Mouse (Mus musculus) C2C12 (cell line): Measurements from ENCODE around the gene Mmp24. TPM values are rescaled to one million over a fixed set of nuclear protein-coding genes. Genes with fewer than 3 reads are reported as not detected.

ENCODE experiments used
- H3K27me3 ChIP-seq: one replicate; pipeline ENCODE4 v1.6.1; 2011; ENCODE audit not compliant: control insufficient read depth, insufficient read depth, insufficient read length
- H3K36me3 ChIP-seq: one replicate; pipeline ENCODE4 v1.6.1; 2011; ENCODE audit not compliant: control insufficient read depth, insufficient read depth
- H3K4me3 ChIP-seq: one replicate; pipeline ENCODE4 v1.5.1; 2011; ENCODE audit warnings: mild to moderate bottlenecking, control low read depth; ENCODE audit not compliant: poor library complexity, insufficient read depth, severe bottlenecking
- H3K79me2 ChIP-seq: one replicate; pipeline ENCODE4 v1.6.1; 2011; ENCODE audit not compliant: control insufficient read depth, insufficient read depth
- H3K79me3 ChIP-seq: one replicate; pipeline ENCODE4 v1.6.1; 2011; ENCODE audit warnings: low read depth, control low read depth
- H3ac ChIP-seq: one replicate; pipeline ENCODE3; 2011; ENCODE audit warnings: low read depth; ENCODE audit not compliant: control insufficient read depth, insufficient read length
- CEBPB ChIP-seq: IDR thresholded peaks from one replicate; pipeline ENCODE4 v1.6.1; 2011; ENCODE audit warnings: low read depth, mild to moderate bottlenecking, control low read depth, moderate library complexity
- CTCF ChIP-seq: IDR thresholded peaks from one replicate; pipeline ENCODE4 v1.5.1; 2011; ENCODE audit not compliant: control insufficient read depth, insufficient read depth, insufficient read length
- FOSL1 ChIP-seq: IDR thresholded peaks from one replicate; pipeline ENCODE4 v1.8.0; 2011; ENCODE audit warnings: mild to moderate bottlenecking, low read length; ENCODE audit not compliant: poor library complexity, insufficient read depth, severe bottlenecking
- MAX ChIP-seq: IDR thresholded peaks from one replicate; pipeline ENCODE4 v1.6.1; 2011; ENCODE audit warnings: mild to moderate bottlenecking, control low read depth
- MYOD1 ChIP-seq: IDR thresholded peaks from one replicate; pipeline ENCODE4 v1.6.1; 2011; ENCODE audit warnings: low read depth; ENCODE audit not compliant: control insufficient read depth, insufficient read length
- MYOG ChIP-seq: IDR thresholded peaks from one replicate; pipeline ENCODE4 v1.6.1; 2011; ENCODE audit not compliant: control insufficient read depth, insufficient read length; ENCODE audit errors: extremely low read depth
- USF1 ChIP-seq: IDR thresholded peaks from one replicate; pipeline ENCODE4 v1.6.1; 2011; ENCODE audit warnings: low read depth, mild to moderate bottlenecking, control low read depth, moderate library complexity
- polyA plus RNA-seq: library from polyadenylated mRNA; unstranded; fragments of >200 nt; fragmentation: generic; extraction: Trizol; gene quantifications from one replicate; pipeline ENCODE4 v1.2.1, GENCODE M21; 2012; ENCODE audit warnings: missing spikeins

The Mmp24 gene
- polyA plus RNA-seq, 1 experiment, result 0.04 TPM

GRCm38 (mm10) chr2:155773664-155774063 is 1.5 kb upstream of the Mmp24 start:
- Histone ChIP-seq H3ac (no peak overlapping the region), H3K36me3 (no peaks in the 10 kb centered on the region), H3K4me3 (no peak overlapping the region), H3K79me3 (no peaks in the 10 kb centered on the region), H3K79me2 (no peaks in the 10 kb centered on the region), H3K27me3 (peaks cover 55% of the 10 kb centered on the region)
- no peak for TF ChIP-seq CTCF
- no peak for TF ChIP-seq CEBPB
- TF ChIP-seq MYOG, result no peak
- TF ChIP-seq USF1, result no peak
- TF ChIP-seq MYOD1, result no peak
- no peak for TF ChIP-seq MAX
- TF ChIP-seq FOSL1, result no peak

GRCm38 (mm10) chr2:155774261-155774926 is 748 bp upstream of the Mmp24 start:
- Histone ChIP-seq H3K4me3 (no peak overlapping the region), H3K36me3 (no peaks in the 10 kb centered on the region), H3K79me3 (no peaks in the 10 kb centered on the region), H3K79me2 (no peaks in the 10 kb centered on the region), H3K27me3 (peaks cover 60% of the 10 kb centered on the region), H3ac (no peak overlapping the region)
- TF ChIP-seq FOSL1, result no peak
- no peak for TF ChIP-seq MYOD1
- TF ChIP-seq CTCF, result no peak
- no peak for TF ChIP-seq USF1
- no peak for TF ChIP-seq MYOG
- no peak for TF ChIP-seq MAX
- TF ChIP-seq CEBPB, result no peak

GRCm38 (mm10) chr2:155775685-155776263 is 632 bp downstream of the Mmp24 start:
- Histone ChIP-seq H3K36me3 (no peaks in the 10 kb centered on the region), H3K79me3 (no peaks in the 10 kb centered on the region), H3K4me3 (no peak overlapping the region), H3ac (peak overlapping the region; percentile 20), H3K79me2 (no peaks in the 10 kb centered on the region), H3K27me3 (peaks cover 61% of the 10 kb centered on the region)
- TF ChIP-seq USF1 (no peak), CEBPB (no peak), MYOD1 (no peak), FOSL1 (no peak), MYOG (no peak), MAX (no peak), CTCF (no peak)

GRCm38 (mm10) chr2:155776824-155777687 is 1.9 kb downstream of the Mmp24 start:
- TF ChIP-seq MYOG (no peak), MAX (no peak), CTCF (no peak), MYOD1 (no peak), FOSL1 (no peak), CEBPB (no peak), USF1 (no peak)
- H3K27me3 ChIP-seq, result peaks cover 66% of the 10 kb centered on the region
- no peaks in the 10 kb centered on the region for H3K36me3 ChIP-seq
- H3ac ChIP-seq, result no peak overlapping the region
- H3K4me3 ChIP-seq, result no peak overlapping the region
- H3K79me2 ChIP-seq, result no peaks in the 10 kb centered on the region
- H3K79me3 ChIP-seq, result no peaks in the 10 kb centered on the region

DNA sequence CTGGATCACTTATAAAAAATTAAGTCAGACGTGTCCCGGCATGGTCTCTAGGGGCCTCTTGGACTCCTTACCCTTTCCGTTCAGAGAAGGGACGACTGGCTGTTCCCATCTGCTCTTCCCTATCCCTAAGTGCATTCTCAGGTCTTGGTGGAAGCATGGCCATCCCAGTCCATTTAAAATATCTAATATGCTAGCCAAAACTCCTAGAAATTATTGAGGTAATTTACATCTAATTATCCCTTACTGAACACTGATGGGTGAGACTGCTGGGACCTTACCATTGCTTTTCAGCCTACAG is 2.5 kb downstream of the Mmp24 start:
- H3K79me3 ChIP-seq, result no peaks in the 10 kb centered on the region
- H3ac ChIP-seq, result no peak overlapping the region
- H3K79me2 ChIP-seq, result no peaks in the 10 kb centered on the region
- no peaks in the 10 kb centered on the region for H3K36me3 ChIP-seq
- H3K27me3 ChIP-seq, result peaks cover 66% of the 10 kb centered on the region
- no peak for TF ChIP-seq CTCF
- TF ChIP-seq MAX, result no peak
- no peak for TF ChIP-seq USF1
- TF ChIP-seq MYOG, result no peak
- no peak for TF ChIP-seq FOSL1
- TF ChIP-seq MYOD1, result no peak
- TF ChIP-seq CEBPB, result no peak
- H3K4me3 ChIP-seq, result no peak overlapping the region
